Mouse (Mus musculus) liver, embryonic 16.5 days (tissue): ENCODE measurements around the gene Gucy2g. TPM values are rescaled to one million over a fixed set of nuclear protein-coding genes. Genes with fewer than 3 reads are reported as not detected.
A peak's percentile ranks its signal among the peaks of the same experiment; 100 is the strongest.

Source experiments
- ATAC-seq: fragments of 200-750 bp; cut with Nextera tagmentation; 2 replicates; pipeline ENCODE4 v1.8.0; 2017; ENCODE audit warnings: low read depth, mild to moderate bottlenecking, moderate number of reproducible peaks, moderate library complexity
- H3K27ac ChIP-seq: fragments of 300-500 bp; sonication (generic); 2 replicates; pipeline ENCODE4 v1.5.1; 2014; ENCODE audit warnings: mild to moderate bottlenecking, low read length
- H3K27me3 ChIP-seq: fragments of 300-500 bp; sonication (generic); 2 replicates; pipeline ENCODE4 v1.6.1; 2014; ENCODE audit warnings: low read depth, low read length, mixed read lengths; ENCODE audit not compliant: control insufficient read depth, insufficient read depth
- H3K36me3 ChIP-seq: fragments of 300-500 bp; sonication (generic); 2 replicates; pipeline ENCODE4 v1.6.1; 2014; ENCODE audit warnings: mild to moderate bottlenecking; ENCODE audit not compliant: control insufficient read depth, insufficient read depth
- H3K4me1 ChIP-seq: fragments of 300-500 bp; sonication (generic); 2 replicates; pipeline ENCODE4 v1.6.1; 2014; ENCODE audit warnings: low read depth, low read length, mixed read lengths; ENCODE audit not compliant: control insufficient read depth
- H3K4me2 ChIP-seq: fragments of 300-500 bp; sonication (generic); 2 replicates; pipeline ENCODE4 v1.6.1; 2014; ENCODE audit warnings: low read depth, low read length, mixed read lengths
- H3K4me3 ChIP-seq: fragments of 300-500 bp; sonication (generic); 2 replicates; pipeline ENCODE4 v1.5.1; 2014; ENCODE audit warnings: low read depth, mild to moderate bottlenecking, low read length
- H3K9ac ChIP-seq: fragments of 300-500 bp; sonication (generic); 2 replicates; pipeline ENCODE4 v1.6.1; 2014; ENCODE audit warnings: low read depth, low read length
- H3K9me3 ChIP-seq: fragments of 300-500 bp; sonication (generic); replicated peaks from 2 replicates; pipeline ENCODE4 v1.6.1; 2016; ENCODE audit warnings: low read length; ENCODE audit not compliant: control insufficient read depth
- WGBS: fragments of 180-500 bp; shearing (Covaris S2); extraction: QIAGEN DNeasy Blood & Tissue Kit; methylation state at CpG from one replicate; pipeline ENCODE4 v1.1.7; 2014; ENCODE audit not compliant: insufficient replicate concordance; 5-methylcytosine and 5-hydroxymethylcytosine counted together
- polyA plus RNA-seq: library from polyadenylated mRNA; unstranded; fragments of >200 nt; fragmentation: Nextera tagmentation; extraction: Ambion mirVana; gene quantifications from 2 replicates; pipeline ENCODE4 v1.2.1, GENCODE M21; 2015

The Gucy2g gene
- polyA plus RNA-seq, 1 experiment from 2014 or later: 0.02 TPM

GRCm38 (mm10) chr19:55236564-55236963 lies 4.5 kb downstream of the Gucy2g start:
- peaks cover 3% of the 10 kb centered on the region for H3K4me1 ChIP-seq
- no peaks in the 10 kb centered on the region for H3K9me3 ChIP-seq
- WGBS: 48% methylated on average over 5 of the region's 5 CpGs
- no peak overlapping the region for H3K4me3 ChIP-seq
- no peak overlapping the region for H3K27ac ChIP-seq
- no peaks in the 10 kb centered on the region for H3K27me3 ChIP-seq
- H3K36me3 ChIP-seq: no peaks in the 10 kb centered on the region
- no peak overlapping the region for H3K9ac ChIP-seq
- H3K4me2 ChIP-seq: no peak overlapping the region
- ATAC-seq: no peak

GRCm38 (mm10) chr19:55236026-55236425 lies 5.0 kb downstream of the Gucy2g start:
- whole genome bisulfite sequencing: 17% methylated on average over 2 of the region's 2 CpGs
- Histone ChIP-seq H3K9ac (no peak overlapping the region), H3K27me3 (no peaks in the 10 kb centered on the region), H3K36me3 (no peaks in the 10 kb centered on the region), H3K4me1 (peaks cover 3% of the 10 kb centered on the region), H3K27ac (no peak overlapping the region), H3K9me3 (no peaks in the 10 kb centered on the region), H3K4me3 (no peak overlapping the region), H3K4me2 (no peak overlapping the region)
- ATAC-seq: no peak

GRCm38 (mm10) chr19:55232136-55232535 lies 8.9 kb downstream of the Gucy2g start:
- 50% methylated on average over 8 of the region's 8 CpGs for WGBS
- ATAC-seq: peak; percentile 76
- H3K4me2 ChIP-seq: no peak overlapping the region
- H3K27me3 ChIP-seq: no peaks in the 10 kb centered on the region
- H3K36me3 ChIP-seq: no peaks in the 10 kb centered on the region
- H3K4me1 ChIP-seq: peaks cover 3% of the 10 kb centered on the region
- no peak overlapping the region for H3K4me3 ChIP-seq
- 0 out of 2 replicates have a peak overlapping the region, but pooled peaks have one; percentile 0 for H3K27ac ChIP-seq
- H3K9me3 ChIP-seq: no peaks in the 10 kb centered on the region
- no peak overlapping the region for H3K9ac ChIP-seq

GRCm38 (mm10) chr19:55231081-55231480 lies 10.0 kb downstream of the Gucy2g start:
- Histone ChIP-seq H3K27ac (no peak overlapping the region), H3K9me3 (no peaks in the 10 kb centered on the region), H3K9ac (no peak overlapping the region), H3K4me2 (no peak overlapping the region), H3K4me1 (peaks cover 3% of the 10 kb centered on the region), H3K36me3 (no peaks in the 10 kb centered on the region), H3K27me3 (no peaks in the 10 kb centered on the region), H3K4me3 (no peak overlapping the region)
- WGBS: 60% methylated on average over 10 of the region's 10 CpGs
- ATAC-seq: no peak

- Histone ChIP-seq H3K9ac (no peak overlapping the region), H3K9me3 (no peaks in the 10 kb centered on the region), H3K4me1 (no peaks in the 10 kb centered on the region; the same call in 1 of the 2 replicates), H3K4me3 (no peak overlapping the region), H3K27ac (no peak overlapping the region), H3K36me3 (no peaks in the 10 kb centered on the region), H3K4me2 (no peak overlapping the region), H3K27me3 (no peaks in the 10 kb centered on the region; the same call in 1 of the 2 replicates)
- WGBS: 51% methylated on average over 7 of the region's 7 CpGs
- ATAC-seq: no peak
These were observed 13.9 kb downstream of the Gucy2g start for GRCm38 (mm10) chr19:55227135-55227534.

- Histone ChIP-seq H3K27ac (no peak overlapping the region), H3K4me1 (no peaks in the 10 kb centered on the region; the same call in 1 of the 2 replicates), H3K27me3 (no peaks in the 10 kb centered on the region; the same call in 1 of the 2 replicates), H3K36me3 (no peaks in the 10 kb centered on the region), H3K4me3 (no peak overlapping the region), H3K4me2 (no peak overlapping the region), H3K9me3 (no peaks in the 10 kb centered on the region), H3K9ac (no peak overlapping the region)
- ATAC-seq: no peak
- WGBS: 73% methylated on average over 5 of the region's 5 CpGs
These were observed 14.4 kb downstream of the Gucy2g start for GRCm38 (mm10) chr19:55226621-55227020.

GRCm38 (mm10) chr19:55222268-55222667 lies 18.8 kb downstream of the Gucy2g start:
- Histone ChIP-seq H3K4me1 (peaks cover 22% of the 10 kb centered on the region), H3K9ac (no peak overlapping the region), H3K4me3 (no peak overlapping the region), H3K36me3 (no peaks in the 10 kb centered on the region), H3K4me2 (no peak overlapping the region), H3K9me3 (no peaks in the 10 kb centered on the region), H3K27me3 (no peaks in the 10 kb centered on the region; the same call in 1 of the 2 replicates), H3K27ac (no peak overlapping the region)
- ATAC-seq: no peak
- 83% methylated on average over 9 of the region's 9 CpGs for WGBS

- 75% methylated on average over 6 of the region's 6 CpGs for WGBS
- ATAC-seq: no peak
- H3K27ac ChIP-seq: no peak overlapping the region
- no peaks in the 10 kb centered on the region for H3K9me3 ChIP-seq
- peaks cover 22% of the 10 kb centered on the region for H3K4me1 ChIP-seq
- no peak overlapping the region for H3K4me3 ChIP-seq
- no peak overlapping the region for H3K9ac ChIP-seq
- no peaks in the 10 kb centered on the region; the same call in 1 of the 2 replicates for H3K27me3 ChIP-seq
- no peaks in the 10 kb centered on the region for H3K36me3 ChIP-seq
- no peak overlapping the region for H3K4me2 ChIP-seq
These were observed 19.8 kb downstream of the Gucy2g start for GRCm38 (mm10) chr19:55221208-55221607.

GRCm38 (mm10) chr19:55219359-55219758 lies 21.7 kb downstream of the Gucy2g start:
- Histone ChIP-seq H3K27me3 (no peaks in the 10 kb centered on the region; the same call in 1 of the 2 replicates), H3K4me3 (peak overlapping the region; percentile 63), H3K27ac (peak overlapping the region; percentile 98), H3K9me3 (no peaks in the 10 kb centered on the region), H3K36me3 (no peaks in the 10 kb centered on the region), H3K9ac (peak overlapping the region; percentile 63), H3K4me1 (peaks cover 22% of the 10 kb centered on the region), H3K4me2 (peak overlapping the region; percentile 97)
- 40% methylated on average over 8 of the region's 8 CpGs for WGBS
- ATAC-seq: peak; percentile 12
